Mouse (Mus musculus) embryo, embryonic 11 days (tissue): ENCODE data around the gene Sval2.

Experiments used
- DNase-seq: peaks from one replicate; pipeline ENCODE4 v3.0.0-alpha.2; 2015

Sval2 gene

DNA sequence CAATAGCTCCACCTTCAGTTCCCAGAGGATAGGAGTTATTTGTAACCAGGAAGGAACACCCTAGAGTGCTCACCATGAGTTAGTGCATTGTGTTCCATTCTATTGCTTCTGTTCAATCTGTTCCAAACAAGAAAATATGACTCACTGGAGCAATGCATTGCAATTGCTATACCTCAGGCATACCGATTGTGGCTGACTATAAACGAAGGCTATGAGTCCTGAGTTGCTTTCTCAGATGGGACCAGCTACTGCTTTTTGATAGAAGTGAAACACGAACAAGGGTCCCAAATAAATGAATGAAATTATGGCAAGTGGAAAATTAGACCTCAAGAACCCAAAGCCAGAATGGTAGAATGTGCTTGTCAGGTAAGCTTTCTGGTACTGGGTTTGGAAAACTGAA is at the start of gene Sval2:
Gene Sval2, plus strand, starts transcription at position 301 of the 400 bp plus-strand sequence.
- no peak for DNase-seq

GRCm38 (mm10) chr6:41824086-41824485 is 28.7 kb upstream of the Sval2 start:
- DNase-seq: no peak

GRCm38 (mm10) chr6:41829516-41829915 is 23.3 kb upstream of the Sval2 start:
- no peak for DNase-seq

GRCm38 (mm10) chr6:41847235-41847634 is 5.6 kb upstream of the Sval2 start, which contains the start of gene Pip:
Gene Pip, plus strand, starts transcription at chr6:41847535.
- DNase-seq: no peak

- DNase-seq: no peak
These were observed 11.2 kb downstream of the Sval2 start for GRCm38 (mm10) chr6:41864038-41864437.

DNA sequence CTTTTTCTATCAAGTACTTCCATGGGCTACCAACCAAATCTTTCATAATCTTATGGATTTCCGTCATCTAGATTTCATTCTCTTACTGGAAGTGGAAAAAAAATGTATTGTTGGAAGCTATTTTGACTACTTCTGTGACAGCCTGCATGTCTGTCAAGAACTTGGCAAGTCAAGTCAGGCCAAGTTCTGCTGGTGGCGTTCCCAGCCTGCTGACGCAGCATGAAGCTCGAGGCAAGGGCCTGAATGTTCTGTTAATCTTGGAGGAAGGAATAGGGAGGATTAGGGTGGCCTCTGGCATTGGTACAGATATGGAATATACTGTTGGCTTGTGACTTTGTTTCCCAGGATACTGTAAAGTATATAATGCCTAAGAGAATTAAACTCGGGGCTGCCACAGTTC is 58.8 kb downstream of the Sval2 start:
- DNase-seq: no peak
